Mouse (Mus musculus) T-cell, adult 2 months (primary cell): ENCODE data around the gene Olfr292.

Experiments used
- DNase-seq: peaks from one replicate; pipeline ENCODE4 v3.0.0; 2022; ENCODE audit warnings: low spot score

Gene Olfr292

GRCm38 (mm10) chr7:86688030-86688429 lies at the start of gene Olfr292:
TSS of gene Olfr292 (plus strand) at chr7:86688330.
- DNase-seq, result no peak

GRCm38 (mm10) chr7:86648761-86649160 lies 39.4 kb upstream of the Olfr292 start, which contains the start of gene Olfr293:
TSS of gene Olfr293 (plus strand) at chr7:86649061.
- no peak for DNase-seq

GRCm38 (mm10) chr7:86725013-86725412 lies 36.9 kb downstream of the Olfr292 start:
- DNase-seq, result no peak
